Mouse (Mus musculus) neural tube, embryonic 12.5 days (tissue): ENCODE measurements at regions not wholly inside any gene's neighbourhood (a gene's known extent, or its start where the extent isn't known, plus 50 kb on each side); places are given as distances from the start of the nearest gene placed in this dataset.
"Not testable (repeated sequence)": the region's sequence is repeated elsewhere in the genome, so short reads cannot be mapped to it uniquely, and the experiment has no call there.

ENCODE experiments used
- ATAC-seq: fragments of 200-750 bp; cut with Nextera tagmentation; 2 replicates; pipeline ENCODE4 v1.8.0; 2017; ENCODE audit warnings: low read depth, mild to moderate bottlenecking, moderate TSS enrichment, moderate library complexity; ENCODE audit not compliant: low FRiP score
- H3K27ac ChIP-seq: fragments of 300-500 bp; sonication (generic); 2 replicates; pipeline ENCODE4 v1.5.1; 2016
- H3K27me3 ChIP-seq: fragments of 300-500 bp; sonication (generic); replicated peaks from 2 replicates; pipeline ENCODE4 v1.6.1; 2016; ENCODE audit warnings: mild to moderate bottlenecking
- H3K36me3 ChIP-seq: fragments of 300-500 bp; sonication (generic); 2 replicates; pipeline ENCODE4 v1.6.1; 2016; ENCODE audit warnings: mild to moderate bottlenecking
- H3K4me1 ChIP-seq: fragments of 300-500 bp; sonication (generic); 2 replicates; pipeline ENCODE4 v1.6.1; 2016
- H3K4me2 ChIP-seq: fragments of 300-500 bp; sonication (generic); replicated peaks from 2 replicates; pipeline ENCODE4 v1.6.1; 2016; ENCODE audit warnings: mild to moderate bottlenecking
- H3K4me3 ChIP-seq: fragments of 300-500 bp; sonication (generic); 2 replicates; pipeline ENCODE4 v1.5.1; 2016
- H3K9ac ChIP-seq: fragments of 300-500 bp; sonication (generic); 2 replicates; pipeline ENCODE4 v1.6.1; 2016; ENCODE audit warnings: mild to moderate bottlenecking
- H3K9me3 ChIP-seq: fragments of 300-500 bp; sonication (generic); 2 replicates; pipeline ENCODE4 v1.6.1; 2016; ENCODE audit warnings: mild to moderate bottlenecking
- WGBS: fragments of 180-500 bp; shearing (Covaris S2); methylation state at CpG from one replicate; pipeline ENCODE4 v1.1.7; 2016; 5-methylcytosine and 5-hydroxymethylcytosine counted together

GRCm38 (mm10) chr9:52940964-52941636 is 261.5 kb upstream of the AI593442 start:
- Histone ChIP-seq H3K27ac (no peak overlapping the region), H3K9me3 (no peaks in the 10 kb centered on the region), H3K4me3 (no peak overlapping the region), H3K4me2 (no peak overlapping the region; the same call in 1 of the 2 replicates), H3K27me3 (no peaks in the 10 kb centered on the region), H3K9ac (no peak overlapping the region), H3K36me3 (no peaks in the 10 kb centered on the region), H3K4me1 (peaks cover 13% of the 10 kb centered on the region; the same call in 1 of the 2 replicates)
- peak; percentile 58 for ATAC-seq
- 56% methylated on average over 11 of the region's 11 CpGs for WGBS

GRCm38 (mm10) chr9:52935082-52935481 is 255.5 kb upstream of the AI593442 start:
- no peaks in the 10 kb centered on the region for H3K4me1 ChIP-seq
- no peaks in the 10 kb centered on the region for H3K27me3 ChIP-seq
- no peak overlapping the region for H3K9ac ChIP-seq
- H3K9me3 ChIP-seq = no peaks in the 10 kb centered on the region
- no peaks in the 10 kb centered on the region for H3K36me3 ChIP-seq
- no peak for ATAC-seq
- 76% methylated on average over 6 of the region's 6 CpGs for WGBS
- H3K4me3 ChIP-seq = no peak overlapping the region
- H3K4me2 ChIP-seq = no peak overlapping the region
- no peak overlapping the region for H3K27ac ChIP-seq

GRCm38 (mm10) chr9:52917516-52917915 is 237.9 kb upstream of the AI593442 start:
- Histone ChIP-seq H3K9ac (no peak overlapping the region), H3K9me3 (no peaks in the 10 kb centered on the region), H3K36me3 (no peaks in the 10 kb centered on the region), H3K4me1 (no peaks in the 10 kb centered on the region), H3K27me3 (no peaks in the 10 kb centered on the region), H3K4me2 (no peak overlapping the region), H3K27ac (no peak overlapping the region), H3K4me3 (no peak overlapping the region)
- ATAC-seq = no peak
- 85% methylated on average over 4 of the region's 4 CpGs for WGBS

GRCm38 (mm10) chr9:52888653-52889052 is 209.1 kb upstream of the AI593442 start:
- not testable (repeated sequence) for ATAC-seq
- WGBS = no CpG with 5 or more reads among the region's 2 CpGs

GRCm38 (mm10) chr9:52887997-52888396 is 208.4 kb upstream of the AI593442 start:
- H3K27ac ChIP-seq, H3K9me3 ChIP-seq, H3K9ac ChIP-seq, H3K4me1 ChIP-seq, H3K4me3 ChIP-seq, ATAC-seq, H3K36me3 ChIP-seq, H3K27me3 ChIP-seq, H3K4me2 ChIP-seq: not testable (repeated sequence)
- WGBS = no CpG with 5 or more reads among the region's 3 CpGs

More at GRCm38 (mm10) chr9:52888653-52889052, 209.1 kb upstream of the AI593442 start:
- not testable (repeated sequence) for H3K4me1 ChIP-seq, H3K27me3 ChIP-seq, H3K9me3 ChIP-seq, H3K9ac ChIP-seq, H3K27ac ChIP-seq, H3K4me3 ChIP-seq, H3K4me2 ChIP-seq, H3K36me3 ChIP-seq

- Histone ChIP-seq H3K27ac (no peak overlapping the region), H3K4me3 (no peak overlapping the region), H3K27me3 (no peaks in the 10 kb centered on the region), H3K36me3 (no peaks in the 10 kb centered on the region), H3K4me2 (no peak overlapping the region), H3K4me1 (no peaks in the 10 kb centered on the region), H3K9me3 (no peaks in the 10 kb centered on the region), H3K9ac (no peak overlapping the region)
- no peak for ATAC-seq
- WGBS = 90% methylated on average over 1 of the region's 1 CpGs
Measured at GRCm38 (mm10) chr9:52867236-52867635, 187.7 kb upstream of the AI593442 start.

GRCm38 (mm10) chr9:52860327-52860726 is 180.7 kb upstream of the AI593442 start:
- no peaks in the 10 kb centered on the region for H3K4me1 ChIP-seq
- ATAC-seq = no peak
- no peaks in the 10 kb centered on the region for H3K9me3 ChIP-seq
- H3K9ac ChIP-seq = no peak overlapping the region
- H3K4me3 ChIP-seq = no peak overlapping the region
- no peak overlapping the region for H3K4me2 ChIP-seq
- H3K36me3 ChIP-seq = no peaks in the 10 kb centered on the region
- H3K27me3 ChIP-seq = no peaks in the 10 kb centered on the region
- no peak overlapping the region for H3K27ac ChIP-seq
- 62% methylated on average over 4 of the region's 4 CpGs for WGBS

GRCm38 (mm10) chr9:52858411-52858810 is 178.8 kb upstream of the AI593442 start:
- ATAC-seq = no peak
- no peaks in the 10 kb centered on the region for H3K9me3 ChIP-seq
- WGBS = 57% methylated on average over 4 of the region's 4 CpGs

GRCm38 (mm10) chr9:52853338-52853737 is 173.8 kb upstream of the AI593442 start:
- Histone ChIP-seq H3K4me1 (no peaks in the 10 kb centered on the region), H3K36me3 (no peaks in the 10 kb centered on the region), H3K4me2 (no peak overlapping the region), H3K27me3 (no peaks in the 10 kb centered on the region), H3K27ac (no peak overlapping the region), H3K9me3 (no peaks in the 10 kb centered on the region), H3K9ac (no peak overlapping the region), H3K4me3 (no peak overlapping the region)
- ATAC-seq = no peak
- WGBS = 77% methylated on average over 6 of the region's 6 CpGs

More at GRCm38 (mm10) chr9:52858411-52858810, 178.8 kb upstream of the AI593442 start:
- no peak overlapping the region for H3K4me2 ChIP-seq
- H3K27ac ChIP-seq = no peak overlapping the region
- H3K27me3 ChIP-seq = no peaks in the 10 kb centered on the region
- H3K9ac ChIP-seq = no peak overlapping the region
- no peaks in the 10 kb centered on the region for H3K36me3 ChIP-seq
- no peaks in the 10 kb centered on the region for H3K4me1 ChIP-seq
- no peak overlapping the region for H3K4me3 ChIP-seq

GRCm38 (mm10) chr9:52850552-52850951 is 171.0 kb upstream of the AI593442 start:
- Histone ChIP-seq H3K4me1 (no peaks in the 10 kb centered on the region), H3K9ac (no peak overlapping the region), H3K4me3 (no peak overlapping the region), H3K9me3 (no peaks in the 10 kb centered on the region), H3K27me3 (no peaks in the 10 kb centered on the region), H3K36me3 (no peaks in the 10 kb centered on the region), H3K4me2 (no peak overlapping the region), H3K27ac (no peak overlapping the region)
- no peak for ATAC-seq
- 93% methylated on average over 2 of the region's 2 CpGs for WGBS

- H3K4me1 ChIP-seq = no peaks in the 10 kb centered on the region
- H3K27me3 ChIP-seq = no peaks in the 10 kb centered on the region
- no peak for ATAC-seq
- no peaks in the 10 kb centered on the region for H3K9me3 ChIP-seq
- H3K4me2 ChIP-seq = no peak overlapping the region
- no peaks in the 10 kb centered on the region for H3K36me3 ChIP-seq
- 80% methylated on average over 3 of the region's 3 CpGs for WGBS
- H3K4me3 ChIP-seq = no peak overlapping the region
- H3K27ac ChIP-seq = no peak overlapping the region
- H3K9ac ChIP-seq = no peak overlapping the region
Measured at GRCm38 (mm10) chr9:52849931-52850330, 170.4 kb upstream of the AI593442 start.

- Histone ChIP-seq H3K4me3 (no peak overlapping the region), H3K27ac (no peak overlapping the region), H3K27me3 (no peaks in the 10 kb centered on the region), H3K9ac (no peak overlapping the region), H3K4me2 (no peak overlapping the region), H3K36me3 (no peaks in the 10 kb centered on the region), H3K4me1 (no peaks in the 10 kb centered on the region), H3K9me3 (no peaks in the 10 kb centered on the region)
- no peak for ATAC-seq
- 89% methylated on average over 4 of the region's 4 CpGs for WGBS
Measured at GRCm38 (mm10) chr9:52841105-52841504, 161.5 kb upstream of the AI593442 start.

GRCm38 (mm10) chr9:52839996-52840395 is 160.4 kb upstream of the AI593442 start:
- Histone ChIP-seq H3K4me1 (no peaks in the 10 kb centered on the region), H3K9me3 (no peaks in the 10 kb centered on the region), H3K36me3 (no peaks in the 10 kb centered on the region), H3K9ac (no peak overlapping the region), H3K4me2 (no peak overlapping the region), H3K27me3 (no peaks in the 10 kb centered on the region), H3K27ac (no peak overlapping the region), H3K4me3 (no peak overlapping the region)
- ATAC-seq = no peak
